Mouse (Mus musculus) ES-E14 (cell line): ENCODE measurements around the gene Ccdc96. TPM values are rescaled to one million over a fixed set of nuclear protein-coding genes. Genes with fewer than 3 reads are reported as not detected.
A peak's percentile ranks its signal among the peaks of the same experiment; 100 is the strongest.

ENCODE experiments used
- DNase-seq: peaks from one replicate; pipeline ENCODE4 v3.0.0-alpha.2; 2013; ENCODE audit warnings: low read depth, low spot score
- H3K27ac ChIP-seq: 2 replicates; pipeline ENCODE4 v1.5.1; 2012; ENCODE audit warnings: low read depth, mild to moderate bottlenecking, low read length, moderate library complexity, mixed read lengths; ENCODE audit not compliant: poor library complexity, insufficient read depth, severe bottlenecking
- H3K36me3 ChIP-seq: 2 replicates; pipeline ENCODE4 v1.6.1; 2012; ENCODE audit warnings: mild to moderate bottlenecking, low read length, moderate library complexity, mixed read lengths; ENCODE audit not compliant: control insufficient read depth, poor library complexity, insufficient read depth, severe bottlenecking
- H3K4me1 ChIP-seq, 2 experiments: fragments of 150-350 bp in 1 of 2; sonication (generic) in 1 of 2; 2 replicates each; pipeline ENCODE4 v1.6.1; 2012; ENCODE audit warnings: low read length in 2 of 2, mild to moderate bottlenecking in 1 of 2, mixed read lengths in 1 of 2; ENCODE audit not compliant: control insufficient read depth in 2 of 2, insufficient read depth in 2 of 2, poor library complexity in 1 of 2
- H3K4me3 ChIP-seq, 2 experiments: fragments of 150-350 bp in 1 of 2; sonication (generic) in 1 of 2; 2 replicates each; pipeline ENCODE4 v1.5.1; 2012; ENCODE audit warnings: low read length in 2 of 2, low read depth in 1 of 2, mild to moderate bottlenecking in 1 of 2, mixed read lengths in 1 of 2; ENCODE audit not compliant: insufficient read depth in 1 of 2, poor library complexity in 1 of 2, severe bottlenecking in 1 of 2
- H3K9ac ChIP-seq: 2 replicates; pipeline ENCODE4 v1.6.1; 2012; ENCODE audit warnings: low read depth, mild to moderate bottlenecking, low read length, mixed read lengths; ENCODE audit not compliant: poor library complexity, insufficient read depth, severe bottlenecking
- H3K9me3 ChIP-seq: fragments of 150-350 bp; sonication (generic); 2 replicates; pipeline ENCODE4 v1.6.1; 2012; ENCODE audit warnings: low read depth, mild to moderate bottlenecking, low read length; ENCODE audit not compliant: control insufficient read depth, insufficient read depth
- CHD2 ChIP-seq: IDR thresholded peaks from 2 replicates; pipeline ENCODE4 v1.6.1; 2014; ENCODE audit warnings: mild to moderate bottlenecking, low read depth, low read length, inconsistent platforms
- HCFC1 ChIP-seq: IDR thresholded peaks from 2 replicates; pipeline ENCODE4 v1.6.1; 2012; ENCODE audit warnings: low read length, inconsistent platforms, borderline replicate concordance; ENCODE audit not compliant: insufficient read depth
- MAFK ChIP-seq: IDR thresholded peaks from 2 replicates; pipeline ENCODE4 v1.6.1; 2014; ENCODE audit warnings: mild to moderate bottlenecking, low read depth, low read length, inconsistent platforms; ENCODE audit not compliant: insufficient read depth
- ZC3H11A ChIP-seq: IDR thresholded peaks from 2 replicates; pipeline ENCODE4 v1.6.1; 2012; ENCODE audit warnings: low read depth, mild to moderate bottlenecking, inconsistent platforms, low read length, borderline replicate concordance
- ZNF384 ChIP-seq: IDR thresholded peaks from 2 replicates; pipeline ENCODE4 v1.6.1; 2012; ENCODE audit warnings: low read depth, low read length, inconsistent platforms
- in situ Hi-C, 2 experiments: fragments of 600-800 bp; cut with MboI; formaldehyde crosslinking; loops; one replicate each; pipeline ENCODE4 v1.15.1; 2025; ENCODE audit warnings: low sequenced_read_pairs in 2 of 2, inconsistent platforms in 1 of 2; ENCODE audit not compliant: unreplicated experiment in 2 of 2
- total RNA-seq: library from RNA; depleted of rRNA; stranded (reverse); fragments of 300-350 nt; gene quantifications from 2 replicates; pipeline ENCODE4 v1.2.3, GENCODE M21; 2012; rRNA removed

Gene Ccdc96
- total RNA-seq: 0.42 and 1.0 TPM in 2 replicates

DNA sequence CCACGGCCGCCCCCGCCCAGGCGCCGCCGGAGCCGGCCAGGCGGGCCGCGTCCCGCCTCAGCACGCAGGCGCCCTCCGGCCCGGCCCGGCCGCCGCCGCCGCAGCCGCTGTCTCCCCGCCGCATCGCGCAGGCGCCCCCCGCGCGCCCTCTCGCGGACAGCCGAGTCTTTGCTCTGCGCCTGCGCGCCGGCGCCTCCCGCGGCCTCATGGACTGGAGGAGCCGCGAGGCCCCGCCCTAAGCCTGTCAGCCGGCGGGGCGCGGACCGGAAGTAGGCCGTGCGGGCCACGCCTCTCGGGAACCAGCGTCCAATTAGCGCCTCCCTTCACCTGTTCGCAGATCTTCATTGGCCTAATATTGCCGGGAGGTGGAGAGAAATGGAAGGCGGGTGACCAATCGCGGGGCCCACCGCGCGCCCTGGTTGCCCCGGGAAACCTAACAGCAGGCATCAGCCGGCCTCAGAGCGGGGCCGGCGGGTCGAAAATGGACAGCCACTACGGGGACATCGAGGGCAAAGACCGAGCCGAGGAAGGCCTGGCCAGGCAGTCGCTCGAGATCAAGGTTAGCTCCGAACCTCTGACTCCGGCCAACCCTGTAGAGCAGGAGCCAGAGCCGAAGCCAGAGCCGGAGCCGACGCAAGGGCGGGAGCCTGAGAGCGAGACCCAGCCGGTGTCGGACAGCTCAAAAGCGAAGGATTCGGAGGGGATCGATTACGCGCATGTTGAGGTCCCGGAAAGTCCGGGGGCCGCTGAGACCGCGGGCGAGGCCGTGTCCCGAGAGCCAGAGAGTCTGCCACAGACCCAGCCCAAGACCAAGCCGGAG, at the start of gene Ccdc96, which contains the start of gene Tada2b:
Gene Ccdc96, plus strand, starts transcription at position 418 of the 820 bp plus-strand sequence.
Gene Tada2b, minus strand, starts transcription at position 115 of the 820 bp plus-strand sequence.
- peak; percentile 95 for DNase-seq
- H3K9me3 ChIP-seq: no peaks in the 10 kb centered on the region
- H3K9ac ChIP-seq: peak within 1 kb of the TSS; percentile 91
- H3K4me3 ChIP-seq: peak within 1 kb of the TSS; percentile 89 to 99
- H3K36me3 ChIP-seq: no peaks in the 10 kb centered on the region; the same call in 1 of the 2 replicates
- H3K4me1 ChIP-seq: peaks cover 0 to 8% of the 10 kb centered on the region in 2 experiments; a peak in 1 of 4 replicates
- H3K27ac ChIP-seq: no peak within 1 kb of the TSS
- TF ChIP-seq CHD2: peak; percentile 49; the same call in 1 of the 2 replicates
- no peak for TF ChIP-seq ZC3H11A
- no peak for TF ChIP-seq ZNF384
- TF ChIP-seq HCFC1: no peak
- no peak for TF ChIP-seq MAFK
- in situ Hi-C loops: no loop called here

DNA sequence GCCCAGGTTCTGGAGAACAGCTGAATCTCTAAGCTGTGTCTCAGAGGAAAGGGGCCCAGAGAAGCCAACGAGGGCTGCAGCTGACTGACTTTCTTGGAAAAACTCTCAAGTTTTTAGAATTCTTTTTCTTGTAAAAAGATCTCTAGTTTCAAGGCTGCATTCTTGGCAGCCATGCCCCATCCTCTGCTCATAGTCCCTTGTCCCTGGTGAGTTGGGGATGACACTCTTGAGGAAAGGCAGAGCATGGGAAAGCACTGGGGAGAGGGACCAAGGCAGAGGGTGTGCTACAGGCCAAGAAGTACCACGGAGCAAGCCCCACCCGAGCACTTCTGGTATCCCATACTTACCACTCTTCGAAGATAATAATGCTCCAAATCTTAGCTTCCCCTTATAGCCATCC, 47.5 kb upstream of the Ccdc96 start:
- H3K27ac ChIP-seq: no peak overlapping the region
- H3K36me3 ChIP-seq: no peaks in the 10 kb centered on the region
- in situ Hi-C loops: no loop called here
- H3K4me1 ChIP-seq: no peaks in the 10 kb centered on the region
- TF ChIP-seq ZC3H11A (no peak), MAFK (no peak), CHD2 (no peak)
- no peak overlapping the region for H3K9ac ChIP-seq
- H3K4me3 ChIP-seq: no peak overlapping the region
- no peaks in the 10 kb centered on the region for H3K9me3 ChIP-seq
- no peak for DNase-seq

DNA sequence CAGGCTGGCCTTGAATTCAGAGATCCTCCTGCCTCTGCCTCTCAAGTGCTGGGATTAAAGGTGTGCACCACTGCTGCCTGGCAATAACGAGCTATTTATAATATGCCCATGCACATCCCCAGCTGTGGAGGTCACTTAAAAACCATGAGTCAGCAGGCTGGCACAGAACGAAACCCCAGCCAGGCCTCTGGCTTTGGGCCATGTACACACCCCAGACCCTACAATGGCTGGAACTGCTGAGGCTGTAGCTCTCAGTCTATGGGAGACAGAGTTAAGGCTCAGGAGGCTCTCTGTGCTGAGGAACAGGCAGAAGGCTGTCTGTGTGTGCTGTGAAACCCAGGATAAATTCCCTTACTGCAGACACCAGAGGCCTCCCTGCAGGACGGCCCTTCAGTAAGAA, 43.6 kb upstream of the Ccdc96 start:
- H3K4me3 ChIP-seq: no peak overlapping the region
- H3K36me3 ChIP-seq: no peaks in the 10 kb centered on the region
- no peak for DNase-seq
- no peak overlapping the region for H3K27ac ChIP-seq
- H3K9me3 ChIP-seq: no peaks in the 10 kb centered on the region
- H3K9ac ChIP-seq: no peak overlapping the region
- TF ChIP-seq ZC3H11A (no peak), CHD2 (no peak), ZNF384 (no peak), HCFC1 (no peak), MAFK (no peak)
- in situ Hi-C loops: no loop called here
- no peaks in the 10 kb centered on the region; a peak in 1 of 4 replicates for H3K4me1 ChIP-seq

DNA sequence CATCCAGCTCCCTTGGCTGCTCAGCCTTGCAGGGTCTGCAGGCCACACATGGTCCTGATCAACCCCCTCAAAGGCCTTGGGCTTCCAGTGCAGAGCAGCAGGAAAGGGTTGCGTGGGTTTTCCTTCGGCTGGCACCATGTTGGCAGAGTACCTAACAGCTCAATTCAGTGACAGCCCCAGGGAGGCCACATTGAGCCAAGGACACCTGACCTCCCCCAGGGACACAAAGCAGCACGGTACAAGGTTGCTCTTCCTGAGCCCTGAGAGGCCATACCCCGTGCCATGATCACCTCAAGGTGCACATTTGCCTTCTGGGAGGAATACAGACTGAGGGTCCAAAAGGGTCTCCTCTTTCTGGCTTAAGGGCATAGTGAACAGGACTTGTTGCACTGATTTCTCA, 39.8 kb upstream of the Ccdc96 start:
- no peak for TF ChIP-seq MAFK
- TF ChIP-seq ZC3H11A: no peak
- TF ChIP-seq ZNF384: no peak
- TF ChIP-seq CHD2: no peak
- TF ChIP-seq HCFC1: no peak
- no peak overlapping the region for H3K27ac ChIP-seq
- no peaks in the 10 kb centered on the region for H3K36me3 ChIP-seq
- no peak overlapping the region for H3K4me3 ChIP-seq
- peaks cover 0 to 4% of the 10 kb centered on the region in 2 experiments; a peak in 1 of 4 replicates for H3K4me1 ChIP-seq
- no peaks in the 10 kb centered on the region for H3K9me3 ChIP-seq
- in situ Hi-C loops: no loop called here
- no peak overlapping the region for H3K9ac ChIP-seq
- DNase-seq: no peak
